Mouse (Mus musculus): ENCODE results near the gene Aipl1. TPM values are rescaled to one million over a fixed set of nuclear protein-coding genes. Genes with fewer than 3 reads are reported as not detected.

The Aipl1 gene
- total and polyA plus RNA-seq, 3 experiments = 0.71 to 0.93 (median 0.81) TPM

DNA sequence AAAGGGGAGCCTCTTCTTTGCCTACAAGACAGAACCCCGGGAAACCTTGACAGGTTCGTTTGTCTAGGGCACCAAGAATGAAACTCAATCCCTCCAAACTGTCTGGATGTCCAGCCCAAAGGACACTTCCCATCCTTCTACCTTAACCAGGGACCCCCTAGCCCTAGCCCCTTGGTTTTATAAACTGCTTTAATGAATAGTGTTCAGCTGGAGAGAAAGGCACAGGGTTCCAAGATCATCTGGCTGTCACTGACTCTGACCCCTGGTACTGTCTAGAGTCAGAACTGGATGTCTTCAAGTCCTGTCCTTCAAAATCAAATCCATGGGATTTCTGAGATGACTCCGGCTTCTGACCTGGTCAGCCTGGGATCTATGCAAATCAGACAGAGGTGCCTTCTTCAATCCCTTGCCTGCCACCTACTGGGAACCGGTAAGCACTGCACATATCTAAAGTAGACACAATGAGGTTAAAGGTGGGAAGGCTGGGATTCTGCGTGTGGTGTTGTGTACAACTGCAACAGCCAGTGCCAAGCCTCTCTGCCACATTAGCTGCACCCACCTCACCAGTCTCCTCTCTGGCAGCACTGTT, 13.0 kb downstream of the Aipl1 start (continued):
- peak; percentile 27; the same call in 1 of the 2 replicates for TF ChIP-seq HCFC1 (IDR thresholded peaks at IDR 0.05; ENCODE audit: low read depth, low read length)

DNA sequence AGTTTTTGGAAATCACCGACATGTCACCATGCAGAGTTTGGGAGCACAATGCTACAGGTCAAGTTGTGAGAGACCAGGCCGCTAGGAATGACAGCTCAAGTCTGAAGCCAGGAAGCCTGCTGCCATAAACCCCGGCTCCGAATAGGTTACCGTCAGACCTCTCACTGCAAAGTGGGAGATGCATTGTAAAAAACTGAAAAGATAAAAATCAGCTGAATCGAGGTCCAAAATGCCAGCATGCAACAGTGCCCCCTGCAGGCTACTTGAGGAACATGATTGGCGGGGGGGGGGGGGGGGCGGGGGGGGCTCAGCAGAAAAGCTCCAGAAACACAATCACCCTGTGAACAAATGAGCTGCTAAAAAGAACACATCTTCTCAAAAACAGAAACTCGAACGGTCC, 13.7 kb downstream of the Aipl1 start:
- Histone ChIP-seq H3K27ac (ENCODE audit: insufficient read depth, low read depth) (no peak overlapping the region), H3K36me3 (replicated peaks in 1 of 2; ENCODE audit: control insufficient read depth in 1 of 2, insufficient read depth in 1 of 2, low read length in 1 of 2) (no peaks in the 10 kb centered on the region), H3K27me3 (replicated peaks) (peaks cover 6% of the 10 kb centered on the region), H3K9ac (ENCODE audit: insufficient read depth, low read depth) (peak overlapping the region; percentile 42; the same call in 1 of the 2 replicates), H3K4me1 (ENCODE audit: control insufficient read depth in 1 of 2, insufficient read depth in 2 of 2) (peaks cover 17 to 43% of the 10 kb centered on the region in 2 experiments), H3K4me2 (ENCODE audit: insufficient read depth, low read depth, poor library complexity, severe bottlenecking) (peak overlapping the region; percentile 91), H3K79me2 (replicated peaks; ENCODE audit: control insufficient read depth, extremely low read depth, insufficient read depth, poor library complexity, severe bottlenecking) (no peaks in the 10 kb centered on the region), H3K9me3 (replicated peaks; ENCODE audit: low read length) (no peaks in the 10 kb centered on the region), H3K4me3 (replicated peaks in 1 of 3; ENCODE audit: low read depth in 2 of 3, low read length in 2 of 3, poor library complexity in 1 of 3) (peak overlapping the region; percentile 11 to 33 (median 25))
- dilution Hi-C loops (cut with MboI; ENCODE audit: extremely low pct_ligation_motif_present, extremely low pct_unique_long_range_greater_than_20kb, low sequenced_read_pairs) (no loop called here), in situ Hi-C loops (cut with MboI; ENCODE audit: low pct_ligation_motif_present, low pct_unique_long_range_greater_than_20kb, low sequenced_read_pairs) (loop anchor here (5.0 to 10.0 kb wide), 2 partner anchors 161 to 349 kb away; no protein-coding TSS in a partner anchor)
- peak; percentile 64 for DNase-seq (ENCODE audit: extremely low read depth)
- TF ChIP-seq CTCF (conservative IDR thresholded peaks at IDR 0.05 in 1 of 2, IDR thresholded peaks at IDR 0.05 in 1 of 2; ENCODE audit: low read depth in 2 of 2, low read length in 2 of 2) = peak; percentile 9 to 68; a peak in 2 of 4 replicates
- peak; percentile 65 for TF ChIP-seq RAD21 (IDR thresholded peaks at IDR 0.05; ENCODE audit: low read depth, low read length)
- TF ChIP-seq ZNF384 (IDR thresholded peaks at IDR 0.05; ENCODE audit: low read depth, low read length) = peak; percentile 57
- TF ChIP-seq SMC3 (IDR thresholded peaks at IDR 0.05; ENCODE audit: low read depth, low read length) = peak; percentile 67
- peak; percentile 96 for TF ChIP-seq MAZ (IDR thresholded peaks at IDR 0.05; ENCODE audit: low read depth, low read length)
- peak; percentile 21; the same call in 1 of the 2 replicates for TF ChIP-seq IRF4 (IDR thresholded peaks at IDR 0.05; ENCODE audit: low read depth, low read length)
- no peak for TF ChIP-seq MAFK (IDR thresholded peaks at IDR 0.05; ENCODE audit: insufficient replicate concordance, low read length)
- TF ChIP-seq TBP (conservative IDR thresholded peaks at IDR 0.05; ENCODE audit: low read depth, low read length) = no peak

DNA sequence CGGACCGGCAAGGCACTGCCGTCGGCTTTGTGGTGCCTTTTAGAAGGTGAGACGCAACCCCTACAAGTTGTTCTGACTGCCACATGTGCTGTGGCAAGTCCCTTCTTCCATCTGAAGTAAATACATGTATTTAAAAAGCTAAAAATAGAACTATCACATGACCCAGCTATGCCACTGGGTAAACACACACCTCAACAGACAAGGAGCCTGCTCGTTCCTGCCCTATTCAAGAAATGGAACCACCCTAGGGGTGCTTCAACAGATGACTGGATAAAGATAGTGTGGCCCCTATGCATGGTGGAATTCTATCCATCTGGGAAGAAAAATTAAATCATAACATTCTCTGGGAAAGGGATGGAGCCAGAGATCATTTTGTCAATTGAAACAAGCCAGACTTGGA, 14.5 kb downstream of the Aipl1 start:
- Histone ChIP-seq H3K9ac (ENCODE audit: insufficient read depth, low read depth) (no peak overlapping the region), H3K4me3 (replicated peaks in 1 of 3; ENCODE audit: low read depth in 2 of 3, low read length in 2 of 3, poor library complexity in 1 of 3) (no peak overlapping the region), H3K36me3 (replicated peaks in 1 of 2; ENCODE audit: control insufficient read depth in 1 of 2, insufficient read depth in 1 of 2, low read length in 1 of 2) (no peaks in the 10 kb centered on the region), H3K27me3 (replicated peaks) (peaks cover 6% of the 10 kb centered on the region), H3K79me2 (replicated peaks; ENCODE audit: control insufficient read depth, extremely low read depth, insufficient read depth, poor library complexity, severe bottlenecking) (no peaks in the 10 kb centered on the region), H3K9me3 (replicated peaks; ENCODE audit: low read length) (no peaks in the 10 kb centered on the region), H3K4me1 (ENCODE audit: control insufficient read depth in 1 of 2, insufficient read depth in 2 of 2) (peaks cover 17 to 41% of the 10 kb centered on the region in 2 experiments), H3K27ac (ENCODE audit: insufficient read depth, low read depth) (no peak overlapping the region), H3K4me2 (ENCODE audit: insufficient read depth, low read depth, poor library complexity, severe bottlenecking) (no peak overlapping the region)
- TF ChIP-seq MEF2A (IDR thresholded peaks at IDR 0.05; ENCODE audit: borderline replicate concordance, low read depth, low read length) (peak; percentile 41), USF1 (IDR thresholded peaks at IDR 0.05; ENCODE audit: low read depth, low read length) (no peak; the same call in 1 of the 2 replicates)
- in situ Hi-C loops (cut with MboI; ENCODE audit: low pct_ligation_motif_present, low pct_unique_long_range_greater_than_20kb, low sequenced_read_pairs) (loop anchor here (5.0 to 10.0 kb wide), 2 partner anchors 161 to 348 kb away; no protein-coding TSS in a partner anchor), dilution Hi-C loops (cut with MboI; ENCODE audit: extremely low pct_ligation_motif_present, extremely low pct_unique_long_range_greater_than_20kb, low sequenced_read_pairs) (no loop called here)
- no peak for DNase-seq (ENCODE audit: extremely low read depth)

Measured in CH12.LX (cell line).